Mouse (Mus musculus) testis, adult 2 months (tissue): ENCODE measurements around the gene Hspb9.

Experiments used
- CTCF ChIP-seq: fragments of 200-500 bp; IDR thresholded peaks from 2 replicates; pipeline ENCODE4 v1.5.1; 2012; ENCODE audit warnings: low read depth, mild to moderate bottlenecking, inconsistent platforms, low read length, moderate library complexity; ENCODE audit not compliant: control insufficient read depth, insufficient read depth, insufficient replicate concordance
- POLR2A ChIP-seq: fragments of 200-500 bp; IDR thresholded peaks from 2 replicates; pipeline ENCODE4 v1.6.1; 2012; ENCODE audit warnings: low read depth, mild to moderate bottlenecking, inconsistent platforms, low read length, moderate library complexity; ENCODE audit not compliant: control insufficient read depth

DNA sequence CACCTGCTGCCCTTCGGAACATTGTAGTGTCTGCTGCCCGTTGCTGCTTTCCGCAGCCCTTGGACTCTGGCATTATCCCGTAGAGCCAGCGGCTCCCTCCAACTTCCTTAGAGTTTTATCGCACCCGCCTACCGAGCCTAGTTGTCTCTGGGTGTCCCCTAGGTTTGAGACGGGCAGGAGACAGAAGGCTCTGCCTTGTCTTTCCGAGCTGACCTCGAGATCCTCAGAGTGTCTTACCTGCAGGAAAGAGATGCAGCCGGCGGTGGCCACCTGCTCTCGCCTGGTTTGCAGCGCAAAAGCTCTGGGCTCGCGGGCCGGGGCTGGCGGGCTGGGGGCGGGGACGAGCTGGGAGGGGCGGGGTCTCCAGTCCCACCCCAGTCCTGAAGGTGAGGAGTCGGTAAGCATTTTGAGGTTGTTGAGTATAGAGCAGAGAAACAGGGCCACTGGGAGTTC lies 21.5 kb upstream of the Hspb9 start, which contains the start of gene Zfp385c:
- TF ChIP-seq CTCF (no peak), POLR2A (no peak)
